ENCODE assay signal across 1 mouse cellular context in the genomic region with DNA sequence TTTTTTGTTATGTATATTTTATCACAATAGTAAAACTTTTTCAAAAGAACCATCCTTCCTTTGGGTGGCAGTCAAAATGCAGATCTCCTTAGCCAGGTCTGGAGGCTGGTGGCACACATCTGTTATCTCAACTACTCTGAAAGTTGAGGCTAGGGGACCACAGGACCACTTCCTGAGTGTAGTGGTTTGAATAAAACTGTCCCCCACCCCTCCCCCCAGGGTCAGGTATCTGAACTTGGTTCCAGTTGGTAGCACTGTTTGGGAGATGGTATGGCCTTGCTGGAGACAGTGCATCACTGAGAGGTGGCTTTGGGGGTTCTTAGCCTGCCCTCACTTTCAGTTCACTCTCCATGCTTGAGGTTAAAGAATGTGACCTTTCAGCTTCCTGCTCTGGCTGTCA.
A peak's percentile ranks its signal among the peaks of the same experiment; 100 is the strongest.
TF ChIP-seq lines count a peak whose summit lies in the region.

No protein-coding gene starts in this region.

TF ChIP-seq in CH12.LX, 34 proteins besides CTCF, POLR2A, EP300 and RAD21 (continued from another document):
- TF ChIP-seq MAFK (IDR thresholded peaks at IDR 0.05; ENCODE audit: insufficient replicate concordance, low read length) (0 out of 2 replicates have a peak, but pooled peaks have one; percentile 35), PAX5 (IDR thresholded peaks at IDR 0.05; ENCODE audit: low read length) (no peak), CHD2 (IDR thresholded peaks at IDR 0.05; ENCODE audit: low read length) (no peak), NRF1 (IDR thresholded peaks at IDR 0.05; ENCODE audit: low read depth, low read length) (no peak), JUND (conservative IDR thresholded peaks at IDR 0.05; ENCODE audit: low read depth, low read length) (no peak), TCF12 (IDR thresholded peaks at IDR 0.05; ENCODE audit: low read depth, low read length) (no peak), MXI1 (IDR thresholded peaks at IDR 0.05; ENCODE audit: low read depth, low read length) (no peak), POLR2AphosphoS2 (IDR thresholded peaks at IDR 0.05; ENCODE audit: low read depth, low read length) (no peak)
